Mouse (Mus musculus) testis, adult 2 months (tissue): ENCODE data around the gene Clp1. TPM values are rescaled to one million over a fixed set of nuclear protein-coding genes. Genes with fewer than 3 reads are reported as not detected.

Source experiments
- H3K27ac ChIP-seq: fragments of 200-500 bp; 2 replicates; pipeline ENCODE4 v1.5.1; 2012; ENCODE audit warnings: low read depth, low read length; ENCODE audit not compliant: control insufficient read depth, insufficient read depth
- H3K27me3 ChIP-seq: fragments of 200-500 bp; 2 replicates; pipeline ENCODE4 v1.6.1; 2012; ENCODE audit warnings: mild to moderate bottlenecking, low read length, moderate library complexity; ENCODE audit not compliant: control insufficient read depth, insufficient read depth
- H3K36me3 ChIP-seq: fragments of 200-500 bp; 2 replicates; pipeline ENCODE4 v1.6.1; 2012; ENCODE audit warnings: mild to moderate bottlenecking, low read length; ENCODE audit not compliant: control insufficient read depth, insufficient read depth
- H3K4me1 ChIP-seq: fragments of 200-500 bp; 2 replicates; pipeline ENCODE4 v1.6.1; 2012; ENCODE audit warnings: low read length; ENCODE audit not compliant: control insufficient read depth, insufficient read depth
- H3K4me3 ChIP-seq: fragments of 200-500 bp; 2 replicates; pipeline ENCODE4 v1.5.1; 2012; ENCODE audit warnings: low read depth, mild to moderate bottlenecking, low read length, moderate library complexity, mixed read lengths; ENCODE audit not compliant: control insufficient read depth
- CTCF ChIP-seq: fragments of 200-500 bp; IDR thresholded peaks from 2 replicates; pipeline ENCODE4 v1.5.1; 2012; ENCODE audit warnings: low read depth, mild to moderate bottlenecking, inconsistent platforms, low read length, moderate library complexity; ENCODE audit not compliant: control insufficient read depth, insufficient read depth, insufficient replicate concordance
- POLR2A ChIP-seq: fragments of 200-500 bp; IDR thresholded peaks from 2 replicates; pipeline ENCODE4 v1.6.1; 2012; ENCODE audit warnings: low read depth, mild to moderate bottlenecking, inconsistent platforms, low read length, moderate library complexity; ENCODE audit not compliant: control insufficient read depth
- polyA plus RNA-seq: library from polyadenylated mRNA; depleted of rRNA; stranded (reverse); fragments of >200 nt; gene quantifications from 2 replicates; pipeline ENCODE4 v1.2.3, GENCODE M21; 2012

Gene Clp1
- polyA plus RNA-seq, 1 experiment, result 32.8 TPM

DNA sequence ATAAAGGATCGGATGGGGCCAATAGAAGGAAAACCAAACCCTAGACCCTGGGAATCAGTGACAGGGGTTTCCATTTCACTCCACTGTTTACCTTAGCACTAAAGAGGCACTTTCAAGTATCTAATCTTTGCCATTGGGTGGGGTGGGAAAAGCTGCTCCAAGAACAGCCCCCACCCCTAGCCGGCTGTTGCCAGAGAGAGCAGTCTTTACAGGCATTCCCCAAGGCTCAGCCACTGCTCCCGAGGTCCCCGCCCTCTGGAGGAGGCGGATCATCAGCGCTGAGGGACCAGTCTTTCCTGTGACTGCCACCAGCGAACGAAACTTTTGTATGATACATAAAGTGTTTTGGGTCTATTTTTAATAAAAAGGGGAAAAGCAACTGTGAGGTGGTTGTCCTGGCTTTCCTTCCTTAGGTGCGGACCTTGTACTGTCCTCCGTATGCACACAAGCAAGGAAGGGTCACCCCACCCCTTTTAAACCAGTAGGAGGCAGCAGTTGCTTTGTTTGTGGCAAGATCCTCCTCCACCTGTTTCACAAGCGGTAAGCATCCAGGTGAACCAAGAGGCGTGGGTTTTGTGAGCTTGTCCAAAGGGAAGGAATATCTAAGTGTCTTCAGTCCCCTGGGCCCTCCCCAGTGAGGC is 11.2 kb upstream of the Clp1 start:
- no peak overlapping the region for H3K4me3 ChIP-seq
- peaks cover 36% of the 10 kb centered on the region for H3K4me1 ChIP-seq
- H3K36me3 ChIP-seq, result no peaks in the 10 kb centered on the region
- no peak for TF ChIP-seq CTCF
- TF ChIP-seq POLR2A, result no peak
- no peak overlapping the region for H3K27ac ChIP-seq
- H3K27me3 ChIP-seq, result no peaks in the 10 kb centered on the region

DNA sequence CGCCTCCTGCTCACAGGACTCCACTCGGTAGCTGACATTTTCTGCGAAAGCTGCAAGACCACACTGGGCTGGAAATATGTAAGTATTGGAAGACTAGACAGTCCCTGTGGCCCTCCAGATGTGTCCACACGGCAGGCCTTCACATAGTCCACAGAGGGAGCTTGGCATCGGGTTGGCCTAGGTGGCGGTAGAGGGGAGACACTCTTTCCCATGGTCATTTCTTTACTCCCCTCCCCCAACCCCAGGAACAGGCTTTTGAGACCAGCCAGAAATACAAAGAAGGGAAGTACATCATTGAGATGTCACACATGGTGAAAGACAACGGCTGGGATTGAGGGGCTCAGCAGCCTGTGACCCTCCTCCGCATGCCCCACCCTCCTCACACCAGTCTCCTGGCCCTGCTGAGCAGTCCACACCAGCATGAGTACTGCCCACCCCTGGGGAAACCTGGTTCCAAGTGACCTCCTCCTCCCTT is 10.3 kb upstream of the Clp1 start:
- Histone ChIP-seq H3K4me3 (no peak overlapping the region), H3K27ac (no peak overlapping the region), H3K36me3 (no peaks in the 10 kb centered on the region), H3K4me1 (peaks cover 27% of the 10 kb centered on the region), H3K27me3 (no peaks in the 10 kb centered on the region)
- TF ChIP-seq CTCF (no peak), POLR2A (no peak)

DNA sequence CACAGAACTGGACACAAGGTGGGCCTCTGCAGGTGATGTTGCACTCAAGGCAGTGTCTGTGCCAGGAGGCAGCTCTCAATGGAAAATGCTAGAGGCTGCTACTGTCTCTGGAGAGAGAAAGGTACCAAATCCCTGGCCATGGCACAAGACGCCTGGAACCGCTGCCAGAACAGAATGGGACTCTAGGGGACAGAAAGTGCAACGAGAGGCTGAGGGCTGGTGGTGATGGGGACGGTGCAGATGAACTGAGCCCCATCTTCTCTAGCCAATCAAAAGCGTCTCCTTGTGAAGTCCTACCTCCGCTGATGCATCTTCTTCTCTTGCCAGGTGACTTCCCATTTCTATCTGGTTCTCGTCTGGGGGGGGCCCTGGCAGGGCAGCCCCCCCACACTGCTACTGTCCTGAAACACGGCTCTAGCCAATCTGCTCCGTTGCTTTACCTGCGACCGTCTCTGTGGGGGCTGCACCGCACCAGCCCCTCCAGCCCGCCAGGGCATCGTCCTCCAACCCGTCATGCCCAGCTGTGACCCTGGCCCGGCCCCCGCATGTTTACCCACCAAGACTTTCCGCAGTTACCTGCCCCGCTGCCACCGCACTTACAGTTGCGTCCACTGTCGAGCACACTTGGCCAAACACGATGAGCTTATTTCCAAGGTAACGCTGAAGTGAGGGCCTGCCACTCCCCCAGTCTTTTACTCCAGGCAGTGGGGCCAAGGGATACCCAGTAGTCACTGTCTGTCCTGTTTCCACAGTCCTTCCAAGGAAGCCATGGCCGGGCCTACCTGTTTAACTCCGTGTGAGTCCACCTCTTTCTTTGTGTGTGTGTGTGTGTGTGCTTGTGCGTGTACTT is 9.4 kb upstream of the Clp1 start:
- Histone ChIP-seq H3K4me1 (peaks cover 18% of the 10 kb centered on the region), H3K27ac (no peak overlapping the region), H3K4me3 (peak overlapping the region; percentile 26), H3K27me3 (no peaks in the 10 kb centered on the region), H3K36me3 (no peaks in the 10 kb centered on the region)
- TF ChIP-seq POLR2A (no peak), CTCF (no peak)

DNA sequence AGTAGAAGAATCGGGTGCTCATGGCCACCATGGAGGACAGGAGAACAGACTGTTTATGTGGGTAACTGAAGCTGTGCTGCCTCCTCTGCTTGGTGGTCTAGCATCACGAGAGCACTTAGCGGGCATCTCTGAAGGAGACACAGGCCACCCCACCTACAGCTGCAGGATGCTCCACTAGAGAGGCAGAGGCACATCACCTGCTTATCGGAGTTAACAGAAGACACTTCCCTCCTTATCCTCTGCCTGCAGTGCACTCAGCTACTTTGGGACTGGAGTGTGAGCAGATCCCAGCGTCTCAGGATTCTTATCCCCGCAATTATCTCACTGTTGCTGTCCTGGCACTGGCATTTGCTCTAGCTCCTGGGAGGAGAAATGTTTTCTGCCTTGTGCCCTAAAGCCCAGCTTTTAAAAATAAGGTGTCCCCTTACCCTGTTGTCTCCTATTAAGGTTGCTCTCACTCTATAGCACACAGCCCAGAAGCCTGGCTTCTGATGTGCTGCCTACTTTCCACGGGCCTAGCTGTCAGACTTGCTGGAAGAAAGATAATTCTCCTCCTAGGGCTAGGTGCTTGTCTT is 8.3 kb upstream of the Clp1 start:
- Histone ChIP-seq H3K4me3 (no peak overlapping the region; the same call in 1 of the 2 replicates), H3K27me3 (no peaks in the 10 kb centered on the region), H3K27ac (no peak overlapping the region), H3K4me1 (peaks cover 18% of the 10 kb centered on the region), H3K36me3 (no peaks in the 10 kb centered on the region)
- TF ChIP-seq CTCF (no peak), POLR2A (no peak)

DNA sequence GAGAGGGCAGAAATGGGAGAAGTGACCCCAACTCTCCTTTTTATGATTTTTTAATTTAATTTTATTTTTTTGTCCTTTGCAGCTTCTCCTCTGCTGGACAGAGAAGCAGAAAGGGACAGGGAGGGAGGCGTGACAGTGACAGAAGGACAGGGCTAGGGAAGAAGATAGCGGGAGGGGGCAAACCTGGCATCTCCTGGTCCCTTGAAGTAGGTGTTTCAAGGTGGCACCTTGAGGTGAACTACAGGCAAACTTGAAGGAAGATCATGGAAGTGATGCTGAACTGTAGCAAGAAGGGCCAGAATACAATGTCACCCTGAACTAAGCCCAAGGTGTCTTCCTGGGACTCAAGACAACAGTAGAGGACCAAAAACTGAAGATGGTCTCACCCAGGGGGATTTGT is 7.8 kb upstream of the Clp1 start:
- no peak overlapping the region; the same call in 1 of the 2 replicates for H3K4me3 ChIP-seq

DNA sequence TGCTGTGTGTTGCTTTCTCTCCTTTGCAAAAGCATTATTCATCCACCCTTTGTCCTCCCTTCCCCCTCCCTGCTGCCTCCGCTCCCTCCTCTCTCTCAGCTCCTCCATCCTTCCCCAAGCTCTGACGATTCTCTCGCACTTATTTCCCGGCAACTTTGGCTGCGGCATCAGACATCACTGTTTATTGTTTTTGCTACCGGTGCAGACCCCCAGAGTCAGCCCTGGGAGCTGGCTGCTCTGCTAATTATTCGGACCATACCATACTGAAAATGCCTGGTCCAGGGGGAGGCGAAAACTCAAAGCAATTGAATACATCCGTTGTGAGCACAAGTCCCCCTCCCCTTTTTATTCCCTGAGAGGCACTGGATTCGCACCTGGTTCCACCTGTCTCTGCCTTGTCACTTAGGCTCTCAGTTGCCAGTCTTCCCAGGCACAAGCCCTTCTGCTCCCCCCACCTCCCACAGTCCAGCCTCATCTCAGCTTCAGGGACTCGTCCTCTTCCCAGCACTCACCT is 7.3 kb upstream of the Clp1 start:
- Histone ChIP-seq H3K27ac (no peak overlapping the region), H3K27me3 (no peaks in the 10 kb centered on the region), H3K4me3 (peak overlapping the region; percentile 46), H3K36me3 (no peaks in the 10 kb centered on the region), H3K4me1 (peaks cover 18% of the 10 kb centered on the region)
- TF ChIP-seq CTCF (no peak), POLR2A (no peak)

More for the DNA sequence above, 7.8 kb upstream of the Clp1 start:
- Histone ChIP-seq H3K4me1 (peaks cover 18% of the 10 kb centered on the region), H3K27ac (no peak overlapping the region), H3K27me3 (no peaks in the 10 kb centered on the region), H3K36me3 (no peaks in the 10 kb centered on the region)
- no peak for TF ChIP-seq POLR2A
- TF ChIP-seq CTCF, result no peak

DNA sequence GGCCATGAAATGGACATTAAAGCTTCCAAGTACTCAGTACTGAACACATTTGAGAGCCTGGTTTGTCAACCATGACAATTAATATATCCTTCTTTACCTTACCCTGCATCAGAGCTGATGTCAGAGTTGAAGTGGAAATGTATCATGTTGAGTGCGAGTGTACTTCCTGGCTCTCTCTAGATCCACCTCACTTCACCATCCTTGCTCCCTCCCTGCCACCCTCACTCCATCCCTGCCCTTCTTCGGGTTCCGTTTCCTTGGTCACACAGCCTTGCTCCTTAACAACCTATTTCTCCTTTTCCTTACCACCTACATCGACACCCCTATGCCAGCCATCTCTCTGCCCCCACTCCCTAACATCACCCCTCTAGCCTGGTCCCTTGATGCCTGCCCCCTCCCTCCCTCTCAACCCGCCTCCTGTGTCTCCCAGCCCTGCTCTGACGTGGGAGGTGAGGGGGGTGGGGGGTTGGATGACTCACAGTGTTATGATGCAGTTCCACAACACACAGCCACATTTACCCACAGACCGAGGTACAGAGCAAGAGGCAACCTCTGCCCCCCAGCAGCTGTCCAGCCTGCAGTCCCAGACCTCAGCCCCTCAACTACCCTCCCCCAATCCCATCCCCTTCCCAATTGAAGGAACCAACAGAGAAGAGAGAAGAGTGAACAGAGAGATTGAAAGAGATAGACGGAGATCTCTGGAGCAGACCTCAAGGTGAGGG is 6.6 kb upstream of the Clp1 start, which contains the start of gene Ypel4:
Gene Ypel4, plus strand, starts transcription at position 480 of the 722 bp plus-strand sequence.
- TF ChIP-seq CTCF, result no peak
- no peak; the same call in 1 of the 2 replicates for TF ChIP-seq POLR2A
- Histone ChIP-seq H3K4me3 (peak within 1 kb of the TSS; percentile 46), H3K27me3 (no peaks in the 10 kb centered on the region), H3K27ac (no peak within 1 kb of the TSS), H3K4me1 (peaks cover 18% of the 10 kb centered on the region), H3K36me3 (no peaks in the 10 kb centered on the region)
